Mouse (Mus musculus) stomach, postnatal 0 days (tissue): ENCODE results near the gene Vav2.

Source experiments
- CTCF ChIP-seq: IDR thresholded peaks from 2 replicates; pipeline ENCODE4 v1.5.1; 2016; ENCODE audit warnings: antibody characterized with exemption, low read depth, mild to moderate bottlenecking, moderate library complexity
- EP300 ChIP-seq: optimal IDR thresholded peaks from 2 replicates; pipeline ENCODE3; 2016; ENCODE audit warnings: antibody characterized with exemption

- TF ChIP-seq CTCF (no peak), EP300 (no peak)
These were observed 106.0 kb downstream of the Vav2 start for GRCm38 (mm10) chr2:27320820-27321219.
